Mouse (Mus musculus) liver, embryonic 16.5 days (tissue): Measurements from ENCODE around the gene Cdcp1. TPM values are rescaled to one million over a fixed set of nuclear protein-coding genes. Genes with fewer than 3 reads are reported as not detected.

Experiments used
- ATAC-seq: fragments of 200-750 bp; cut with Nextera tagmentation; 2 replicates; pipeline ENCODE4 v1.8.0; 2017; ENCODE audit warnings: low read depth, mild to moderate bottlenecking, moderate number of reproducible peaks, moderate library complexity
- H3K27ac ChIP-seq: fragments of 300-500 bp; sonication (generic); 2 replicates; pipeline ENCODE4 v1.5.1; 2014; ENCODE audit warnings: mild to moderate bottlenecking, low read length
- H3K27me3 ChIP-seq: fragments of 300-500 bp; sonication (generic); 2 replicates; pipeline ENCODE4 v1.6.1; 2014; ENCODE audit warnings: low read depth, low read length, mixed read lengths; ENCODE audit not compliant: control insufficient read depth, insufficient read depth
- H3K36me3 ChIP-seq: fragments of 300-500 bp; sonication (generic); 2 replicates; pipeline ENCODE4 v1.6.1; 2014; ENCODE audit warnings: mild to moderate bottlenecking; ENCODE audit not compliant: control insufficient read depth, insufficient read depth
- H3K4me1 ChIP-seq: fragments of 300-500 bp; sonication (generic); 2 replicates; pipeline ENCODE4 v1.6.1; 2014; ENCODE audit warnings: low read depth, low read length, mixed read lengths; ENCODE audit not compliant: control insufficient read depth
- H3K4me2 ChIP-seq: fragments of 300-500 bp; sonication (generic); 2 replicates; pipeline ENCODE4 v1.6.1; 2014; ENCODE audit warnings: low read depth, low read length, mixed read lengths
- H3K4me3 ChIP-seq: fragments of 300-500 bp; sonication (generic); 2 replicates; pipeline ENCODE4 v1.5.1; 2014; ENCODE audit warnings: low read depth, mild to moderate bottlenecking, low read length
- H3K9ac ChIP-seq: fragments of 300-500 bp; sonication (generic); 2 replicates; pipeline ENCODE4 v1.6.1; 2014; ENCODE audit warnings: low read depth, low read length
- H3K9me3 ChIP-seq: fragments of 300-500 bp; sonication (generic); replicated peaks from 2 replicates; pipeline ENCODE4 v1.6.1; 2016; ENCODE audit warnings: low read length; ENCODE audit not compliant: control insufficient read depth
- WGBS: fragments of 180-500 bp; shearing (Covaris S2); extraction: QIAGEN DNeasy Blood & Tissue Kit; methylation state at CpG from one replicate; pipeline ENCODE4 v1.1.7; 2014; ENCODE audit not compliant: insufficient replicate concordance; 5-methylcytosine and 5-hydroxymethylcytosine counted together
- polyA plus RNA-seq: library from polyadenylated mRNA; unstranded; fragments of >200 nt; fragmentation: Nextera tagmentation; extraction: Ambion mirVana; gene quantifications from 2 replicates; pipeline ENCODE4 v1.2.1, GENCODE M21; 2015

The Cdcp1 gene
- polyA plus RNA-seq, 1 experiment from 2014 or later = 1.2 TPM

DNA sequence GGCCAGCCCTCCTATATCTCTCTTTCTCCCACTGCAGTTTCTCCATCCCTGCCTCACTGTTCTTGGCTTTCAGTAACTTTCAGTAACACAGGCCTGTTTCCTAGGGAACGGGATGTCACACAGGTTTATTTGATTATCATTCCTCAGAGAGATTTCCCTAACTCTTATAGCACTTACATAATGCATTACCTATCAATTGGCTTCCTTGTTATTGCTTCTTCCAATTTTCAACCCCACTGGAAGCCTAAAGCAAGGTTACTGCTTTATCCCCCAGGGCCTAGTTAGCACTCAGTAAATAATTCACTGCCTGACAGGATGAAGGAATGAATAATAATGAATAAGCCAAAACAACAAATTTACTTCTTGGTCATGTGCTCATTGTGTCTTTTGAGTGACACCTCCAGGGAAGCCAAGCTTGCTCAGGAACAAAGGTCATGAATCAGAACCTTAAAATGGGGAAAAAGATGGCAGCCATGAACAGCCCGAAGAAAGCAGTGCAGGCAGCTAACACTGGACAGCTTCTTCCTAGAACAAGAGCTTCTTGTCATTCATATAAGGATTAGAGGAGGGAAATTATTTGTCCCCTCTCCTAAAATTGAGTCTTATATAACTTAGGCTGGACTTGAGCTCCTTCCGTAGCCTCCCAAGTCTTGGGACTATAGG lies 49.9 kb downstream of the Cdcp1 start:
- ATAC-seq = no peak
- 69% methylated on average over 3 of the region's 3 CpGs for WGBS
- H3K9me3 ChIP-seq = no peaks in the 10 kb centered on the region
- H3K4me3 ChIP-seq = no peak overlapping the region
- H3K4me1 ChIP-seq = no peaks in the 10 kb centered on the region
- no peak overlapping the region for H3K27ac ChIP-seq
- no peak overlapping the region for H3K4me2 ChIP-seq
- H3K9ac ChIP-seq = no peak overlapping the region
- H3K36me3 ChIP-seq = no peaks in the 10 kb centered on the region
- no peaks in the 10 kb centered on the region for H3K27me3 ChIP-seq

GRCm38 (mm10) chr9:123162985-123163694 lies 52.7 kb downstream of the Cdcp1 start:
- Histone ChIP-seq H3K9ac (no peak overlapping the region), H3K27ac (no peak overlapping the region), H3K4me1 (no peaks in the 10 kb centered on the region), H3K4me3 (no peak overlapping the region), H3K36me3 (no peaks in the 10 kb centered on the region), H3K27me3 (no peaks in the 10 kb centered on the region), H3K9me3 (no peaks in the 10 kb centered on the region), H3K4me2 (no peak overlapping the region)
- 74% methylated on average over 4 of the region's 4 CpGs for WGBS
- ATAC-seq = no peak

DNA sequence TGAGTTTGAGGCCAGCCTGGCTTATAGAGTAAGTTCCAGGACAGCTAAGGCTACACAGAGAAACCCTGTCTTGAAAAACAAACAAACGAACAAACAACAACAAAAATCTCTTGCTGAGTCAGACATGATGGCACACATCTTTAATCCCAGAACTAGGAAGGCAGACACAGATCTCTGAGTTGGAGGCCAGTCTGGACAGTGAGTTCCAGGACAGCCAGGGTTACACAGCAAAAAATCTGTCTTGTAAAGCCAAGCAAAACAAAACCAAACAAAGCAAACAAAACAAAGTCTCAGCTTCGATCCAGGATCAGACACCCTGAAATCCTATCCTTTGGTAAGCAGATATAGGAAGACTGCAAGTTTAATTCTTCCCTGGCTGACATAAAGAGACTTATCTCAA lies 54.0 kb downstream of the Cdcp1 start:
- H3K4me1 ChIP-seq = no peaks in the 10 kb centered on the region
- ATAC-seq = no peak
- 49% methylated on average over 2 of the region's 2 CpGs for WGBS
- H3K27ac ChIP-seq = no peak overlapping the region
- no peak overlapping the region for H3K4me2 ChIP-seq
- H3K9me3 ChIP-seq = no peaks in the 10 kb centered on the region
- no peak overlapping the region for H3K9ac ChIP-seq
- H3K4me3 ChIP-seq = no peak overlapping the region
- no peaks in the 10 kb centered on the region for H3K27me3 ChIP-seq
- H3K36me3 ChIP-seq = no peaks in the 10 kb centered on the region

DNA sequence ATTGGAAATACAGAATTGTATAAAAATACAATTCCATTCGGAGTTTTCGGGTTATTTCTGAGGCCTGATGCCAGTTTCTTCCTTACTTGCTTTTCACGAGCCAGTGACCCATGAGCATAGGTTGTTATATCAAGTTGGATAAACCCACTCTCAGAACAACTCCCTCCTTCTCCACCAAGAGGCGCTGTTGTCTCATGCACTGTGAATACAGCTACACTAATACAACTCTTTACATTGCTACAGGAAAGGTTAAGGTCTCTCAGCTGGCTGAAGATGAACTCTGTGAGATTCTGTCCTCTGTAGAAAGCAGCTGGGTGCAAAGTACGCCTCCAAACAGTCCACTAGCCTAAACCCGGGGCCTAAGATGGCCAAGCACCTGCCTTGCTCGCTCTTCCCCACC lies 56.5 kb downstream of the Cdcp1 start:
- H3K9ac ChIP-seq = no peak overlapping the region
- no peaks in the 10 kb centered on the region for H3K9me3 ChIP-seq
- no peaks in the 10 kb centered on the region for H3K36me3 ChIP-seq
- 0 out of 2 replicates have a peak, but pooled peaks have one; percentile 17 for ATAC-seq
- 41% methylated on average over 7 of the region's 7 CpGs for WGBS
- H3K4me2 ChIP-seq = no peak overlapping the region
- no peak overlapping the region for H3K4me3 ChIP-seq
- no peak overlapping the region for H3K27ac ChIP-seq
- H3K4me1 ChIP-seq = no peaks in the 10 kb centered on the region
- no peaks in the 10 kb centered on the region for H3K27me3 ChIP-seq

DNA sequence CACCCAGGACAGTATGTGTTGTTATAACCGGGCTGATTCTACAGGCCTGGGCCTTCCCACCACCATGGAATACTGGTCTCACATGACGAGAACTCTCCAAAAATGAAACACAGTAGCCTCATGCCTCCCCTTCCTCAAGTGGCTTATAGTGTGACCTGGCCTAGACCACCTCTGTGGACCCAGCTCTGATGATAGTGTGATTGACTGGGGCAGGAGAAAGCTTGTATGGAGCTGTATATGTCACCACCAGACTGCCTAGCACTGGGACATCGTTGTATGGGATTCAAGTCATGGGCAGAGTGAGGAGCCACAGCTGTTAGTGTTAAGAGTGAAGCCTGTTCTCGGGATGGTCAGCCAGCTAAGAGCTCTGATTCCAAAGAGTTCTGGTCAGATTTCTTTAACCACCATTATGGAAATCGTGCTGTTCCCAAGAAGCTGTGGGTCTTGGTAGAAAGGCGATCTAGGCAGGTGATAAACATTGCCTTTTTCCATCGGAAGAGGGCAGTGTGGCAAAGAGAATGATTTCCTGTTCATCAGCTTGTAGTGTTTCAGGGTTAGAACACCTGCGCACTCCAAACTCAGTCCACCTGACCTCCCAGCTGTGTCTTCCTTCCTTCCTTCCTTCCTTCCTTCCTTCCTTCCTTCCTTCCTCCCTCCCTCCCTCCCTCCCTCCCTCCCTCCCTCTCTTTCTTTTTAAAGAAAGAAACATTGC lies 57.6 kb downstream of the Cdcp1 start:
- no peak overlapping the region for H3K4me2 ChIP-seq
- no peak overlapping the region for H3K27ac ChIP-seq
- H3K4me3 ChIP-seq = no peak overlapping the region
- no peaks in the 10 kb centered on the region for H3K27me3 ChIP-seq
- H3K9me3 ChIP-seq = no peaks in the 10 kb centered on the region
- H3K4me1 ChIP-seq = no peaks in the 10 kb centered on the region
- H3K36me3 ChIP-seq = no peaks in the 10 kb centered on the region
- WGBS = 45% methylated on average over 8 of the region's 8 CpGs
- no peak for ATAC-seq
- H3K9ac ChIP-seq = no peak overlapping the region

DNA sequence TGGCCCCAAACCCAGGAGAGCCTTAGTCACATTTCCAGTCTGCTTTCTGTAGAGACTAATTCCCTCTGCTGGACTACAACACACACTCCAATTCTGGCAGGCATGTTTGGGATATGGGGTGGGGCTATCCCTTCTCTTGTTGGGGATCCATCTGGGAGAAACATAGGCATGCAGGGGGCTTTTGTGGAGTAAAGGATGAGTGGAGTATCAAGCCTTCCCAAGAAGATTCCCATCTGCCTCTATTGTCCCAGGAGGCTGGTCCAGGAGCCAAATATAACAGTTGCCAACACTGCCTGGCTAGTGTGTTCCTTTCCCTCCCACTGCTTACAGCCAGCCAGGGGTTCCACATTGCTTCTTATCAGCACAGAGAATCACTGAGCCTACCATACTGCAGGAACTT lies 58.1 kb downstream of the Cdcp1 start:
- no peak overlapping the region for H3K27ac ChIP-seq
- no peak overlapping the region for H3K4me2 ChIP-seq
- ATAC-seq = no peak
- no peaks in the 10 kb centered on the region for H3K4me1 ChIP-seq
- H3K4me3 ChIP-seq = no peak overlapping the region
- no peak overlapping the region for H3K9ac ChIP-seq
- no peaks in the 10 kb centered on the region for H3K9me3 ChIP-seq
- no peaks in the 10 kb centered on the region for H3K36me3 ChIP-seq
- no peaks in the 10 kb centered on the region for H3K27me3 ChIP-seq

- H3K9me3 ChIP-seq = no peaks in the 10 kb centered on the region
- ATAC-seq = peak; percentile 44; the same call in 1 of the 2 replicates
- no peaks in the 10 kb centered on the region for H3K4me1 ChIP-seq
- WGBS = 41% methylated on average over 30 of the region's 30 CpGs
- H3K27ac ChIP-seq = no peak overlapping the region
- no peaks in the 10 kb centered on the region for H3K27me3 ChIP-seq
- no peak overlapping the region for H3K4me3 ChIP-seq
- H3K36me3 ChIP-seq = no peaks in the 10 kb centered on the region
- H3K4me2 ChIP-seq = 0 out of 2 replicates have a peak overlapping the region, but pooled peaks have one; percentile 27
- H3K9ac ChIP-seq = no peak overlapping the region
These were observed 58.9 kb downstream of the Cdcp1 start for GRCm38 (mm10) chr9:123156910-123157361.

GRCm38 (mm10) chr9:123153121-123153520 lies 62.7 kb downstream of the Cdcp1 start:
- no peaks in the 10 kb centered on the region for H3K27me3 ChIP-seq
- no peak overlapping the region for H3K4me3 ChIP-seq
- no peak overlapping the region for H3K9ac ChIP-seq
- no peaks in the 10 kb centered on the region for H3K9me3 ChIP-seq
- no peaks in the 10 kb centered on the region for H3K36me3 ChIP-seq
- no peak overlapping the region for H3K4me2 ChIP-seq
- 68% methylated on average over 2 of the region's 2 CpGs for WGBS
- H3K27ac ChIP-seq = no peak overlapping the region
- ATAC-seq = no peak
- H3K4me1 ChIP-seq = no peaks in the 10 kb centered on the region

DNA sequence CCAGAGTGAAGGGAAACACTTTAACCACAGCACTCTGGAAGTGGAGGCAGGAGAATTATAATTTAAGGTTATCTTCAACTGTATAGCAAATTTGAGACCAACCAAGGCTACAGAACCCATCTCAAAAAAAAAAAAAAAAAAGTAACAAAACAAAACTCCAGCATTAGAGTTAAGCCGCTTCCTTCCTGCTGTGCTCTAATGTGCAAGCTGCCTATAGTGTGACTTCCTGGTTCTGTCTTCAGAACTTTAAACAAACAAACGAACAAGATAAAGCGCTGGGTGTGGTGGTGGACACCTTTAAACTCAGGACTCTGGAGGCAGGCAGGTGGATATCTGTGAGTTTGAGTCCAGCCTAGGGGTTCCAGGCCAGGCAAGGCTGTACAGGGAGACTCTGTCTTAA lies 63.8 kb downstream of the Cdcp1 start:
- no peaks in the 10 kb centered on the region for H3K27me3 ChIP-seq
- H3K9ac ChIP-seq = no peak overlapping the region
- no peaks in the 10 kb centered on the region for H3K4me1 ChIP-seq
- no peak overlapping the region for H3K27ac ChIP-seq
- no peaks in the 10 kb centered on the region for H3K9me3 ChIP-seq
- no peaks in the 10 kb centered on the region for H3K36me3 ChIP-seq
- H3K4me2 ChIP-seq = no peak overlapping the region
- no peak overlapping the region for H3K4me3 ChIP-seq
- WGBS = 20% methylated on average over 3 of the region's 3 CpGs
- no peak for ATAC-seq
